Mouse (Mus musculus): ENCODE measurements around the gene Tfip11. TPM values are rescaled to one million over a fixed set of nuclear protein-coding genes. Genes with fewer than 3 reads are reported as not detected.
A peak's percentile ranks its signal among the peaks of the same experiment; 100 is the strongest.

Tfip11 gene
- polyA plus RNA-seq, 1 experiment from 2014 or later = 16.6 TPM

GRCm38 (mm10) chr5:112384805-112385472, 58.8 kb downstream of the Tfip11 start:
- no peak overlapping the region for H3K27ac ChIP-seq (ENCODE audit: low read length)
- H3K9me3 ChIP-seq (ENCODE audit: control insufficient read depth, low read depth, low read length) = no peaks in the 10 kb centered on the region
- no peaks in the 10 kb centered on the region for H3K4me1 ChIP-seq (ENCODE audit: control insufficient read depth, insufficient read depth, low read length)
- no peak overlapping the region for H3K9ac ChIP-seq (replicated peaks; ENCODE audit: low read depth, low read length)
- H3K4me2 ChIP-seq (replicated peaks; ENCODE audit: low read depth, low read length) = no peak overlapping the region
- H3K27me3 ChIP-seq (ENCODE audit: control insufficient read depth, insufficient read depth, low read length) = no peaks in the 10 kb centered on the region
- ATAC-seq (ENCODE audit: insufficient number of reproducible peaks, insufficient read depth, low FRiP score, low read depth) = no peak
- H3K36me3 ChIP-seq (ENCODE audit: control insufficient read depth, insufficient read depth, low read length) = peaks cover 2% of the 10 kb centered on the region; the same call in 1 of the 2 replicates
- no peak overlapping the region for H3K4me3 ChIP-seq (ENCODE audit: low read depth, low read length)
- WGBS = 87% methylated on average over 13 of the region's 13 CpGs

GRCm38 (mm10) chr5:112385973-112386372, 59.8 kb downstream of the Tfip11 start:
- WGBS = 65% methylated on average over 2 of the region's 2 CpGs
- H3K9ac ChIP-seq (replicated peaks; ENCODE audit: low read depth, low read length) = no peak overlapping the region
- no peak overlapping the region for H3K27ac ChIP-seq (ENCODE audit: low read length)
- peaks cover 2% of the 10 kb centered on the region; the same call in 1 of the 2 replicates for H3K36me3 ChIP-seq (ENCODE audit: control insufficient read depth, insufficient read depth, low read length)
- H3K9me3 ChIP-seq (ENCODE audit: control insufficient read depth, low read depth, low read length) = no peaks in the 10 kb centered on the region
- no peaks in the 10 kb centered on the region for H3K27me3 ChIP-seq (ENCODE audit: control insufficient read depth, insufficient read depth, low read length)
- ATAC-seq (ENCODE audit: insufficient number of reproducible peaks, insufficient read depth, low FRiP score, low read depth) = 0 out of 2 replicates have a peak, but pooled peaks have one; percentile 46
- H3K4me1 ChIP-seq (ENCODE audit: control insufficient read depth, insufficient read depth, low read length) = no peaks in the 10 kb centered on the region
- no peak overlapping the region for H3K4me3 ChIP-seq (ENCODE audit: low read depth, low read length)
- H3K4me2 ChIP-seq (replicated peaks; ENCODE audit: low read depth, low read length) = no peak overlapping the region

Other genes with a start within 250 kb of the Tfip11 start
- 2.6 and 2.7 TPM in 2 replicates for gene Cryba4, start 73.8 kb upstream of the Tfip11 start, polyA plus RNA-seq (2014; fragmentation: Nextera tagmentation; extraction: Ambion mirVana)
- gene Crybb1, start 70.5 kb upstream of the Tfip11 start, polyA plus RNA-seq (2014; fragmentation: Nextera tagmentation; extraction: Ambion mirVana) = 2.2 and 3.1 TPM in 2 replicates
- 35.3 and 38.4 TPM in 2 replicates for gene Tpst2, start 49.7 kb upstream of the Tfip11 start, polyA plus RNA-seq (2014; fragmentation: Nextera tagmentation; extraction: Ambion mirVana)
- gene Srrd, start 16.7 kb downstream of the Tfip11 start, polyA plus RNA-seq (2014; fragmentation: Nextera tagmentation; extraction: Ambion mirVana) = 43.5 and 47.6 TPM in 2 replicates
- gene Hps4, start 16.7 kb downstream of the Tfip11 start, polyA plus RNA-seq (2014; fragmentation: Nextera tagmentation; extraction: Ambion mirVana) = 30.9 and 35.0 TPM in 2 replicates
- 0.32 and 0.42 TPM in 2 replicates for gene Gm6583, start 29.7 kb downstream of the Tfip11 start, polyA plus RNA-seq (2014; fragmentation: Nextera tagmentation; extraction: Ambion mirVana)
- gene Asphd2, start 68.5 kb downstream of the Tfip11 start, polyA plus RNA-seq (2014; fragmentation: Nextera tagmentation; extraction: Ambion mirVana) = 6.4 and 7.5 TPM in 2 replicates
- not detected in 2 replicates for gene Gm6588, start 123.1 kb downstream of the Tfip11 start, polyA plus RNA-seq (2014; fragmentation: Nextera tagmentation; extraction: Ambion mirVana)

Measured in stomach, embryonic 14.5 days (tissue).